In genomic region chr4:41347839-41348238, GRCm38 (mm10) we compare ENCODE assay signal across 8 mouse cellular contexts. TPM values are rescaled to one million over a fixed set of nuclear protein-coding genes. Genes with fewer than 3 reads are reported as not detected.
DNase-seq lines count a peak whose midpoint lies in the region; ATAC-seq and TF ChIP-seq lines count a peak whose summit lies in the region.

No protein-coding gene starts in this region.

- no peak for TF ChIP-seq CTCF in cortical plate, adult 2 months (IDR thresholded peaks at IDR 0.05; ENCODE audit: extremely low read depth, insufficient read depth, low read length)

- H3K27me3 ChIP-seq in kidney, embryonic 14.5 days (ENCODE audit: control insufficient read depth, insufficient read depth, low read length) = no peaks in the 10 kb centered on the region
- no peaks in the 10 kb centered on the region for H3K27me3 ChIP-seq in myocyte (ENCODE audit: control insufficient read depth, insufficient read depth, insufficient read length)

- no peak overlapping the region for H3K9ac ChIP-seq in kidney, embryonic 14.5 days (ENCODE audit: low read depth, low read length)

- 0 out of 2 replicates have a peak overlapping the region, but pooled peaks have one; percentile 6 for H3K27ac ChIP-seq in kidney, embryonic 14.5 days (ENCODE audit: low read depth, low read length)
- H3K27ac ChIP-seq in cortical plate, adult 2 months (ENCODE audit: insufficient read depth, low read length) = no peak overlapping the region

- H3ac ChIP-seq in myocyte (ENCODE audit: control insufficient read depth, insufficient read length) = no peak overlapping the region

- peak overlapping the region; percentile 89; the same call in 1 of the 2 replicates for H3K4me3 ChIP-seq in kidney, embryonic 14.5 days (ENCODE audit: low read length)
- peak overlapping the region; percentile 42; the same call in 1 of the 2 replicates for H3K4me3 ChIP-seq in cortical plate, adult 2 months (ENCODE audit: insufficient read depth, low read length)
- H3K4me3 ChIP-seq in myocyte = peak overlapping the region; percentile 86

- peak overlapping the region; percentile 8 for H3K4me2 ChIP-seq in kidney, embryonic 14.5 days (replicated peaks; ENCODE audit: low read depth, low read length)
- H3K4me2 ChIP-seq in myocyte (ENCODE audit: low read depth) = peak overlapping the region; percentile 97

- 0 out of 2 replicates have a peak, but pooled peaks cover 4% of the 10 kb centered on the region for H3K4me1 ChIP-seq in kidney, embryonic 14.5 days (ENCODE audit: control insufficient read depth, insufficient read depth, low read length)
- H3K4me1 ChIP-seq in cortical plate, adult 2 months (ENCODE audit: control insufficient read depth, insufficient read depth, low read length) = peaks cover 6% of the 10 kb centered on the region

- peaks cover 37% of the 10 kb centered on the region for H3K79me2 ChIP-seq in myocyte (ENCODE audit: control insufficient read depth, insufficient read depth)

- 48% methylated on average over 5 of the region's 5 CpGs for WGBS in kidney, embryonic 14.5 days

- ATAC-seq in kidney, embryonic 14.5 days (ENCODE audit: low FRiP score, low TSS enrichment) = no peak

- no peaks in the 10 kb centered on the region for H3K9me3 ChIP-seq in kidney, embryonic 14.5 days (ENCODE audit: control insufficient read depth, low read length)

- no peak for TF ChIP-seq POLR2A in cortical plate, adult 2 months (IDR thresholded peaks at IDR 0.05; ENCODE audit: extremely low read depth, insufficient read depth, low read length)
- no peak for TF ChIP-seq POLR2A in myocyte (IDR thresholded peaks at IDR 0.05; ENCODE audit: insufficient read length, low read depth)

- DNase-seq in kidney, postnatal 36 days = no peak
- DNase-seq in induced T-regulatory cell, adult 2 months (ENCODE audit: low read depth) = peak; percentile 69
- DNase-seq in adrenal gland, adult 18-20 months (ENCODE audit: low spot score in 2 of 2) = no peak
- DNase-seq in spleen, postnatal 10 days (ENCODE audit: low spot score in 2 of 2) = no peak
- no peak for DNase-seq in adrenal gland, postnatal 4 days (ENCODE audit: low spot score in 2 of 2)

- 0 out of 2 replicates have a peak, but pooled peaks cover 2% of the 10 kb centered on the region for H3K36me3 ChIP-seq in kidney, embryonic 14.5 days (ENCODE audit: control insufficient read depth, insufficient read depth, low read length)
- H3K36me3 ChIP-seq in myocyte (ENCODE audit: control insufficient read depth, insufficient read depth) = no peaks in the 10 kb centered on the region

TF ChIP-seq in myocyte, 11 proteins besides CTCF, POLR2A, EP300 and RAD21:
- TF ChIP-seq E2F4 (IDR thresholded peaks at IDR 0.05; ENCODE audit: insufficient read depth) = no peak
- TF ChIP-seq USF1 (IDR thresholded peaks at IDR 0.05; ENCODE audit: low read depth) = no peak
- no peak for TF ChIP-seq MYOG (IDR thresholded peaks at IDR 0.05; ENCODE audit: control insufficient read depth in 1 of 3, insufficient read depth in 1 of 3, insufficient read length in 2 of 3, low read depth in 2 of 3)
- TF ChIP-seq TCF3 (IDR thresholded peaks at IDR 0.05; ENCODE audit: insufficient read length, low read depth) = no peak
- TF ChIP-seq TCF12 (IDR thresholded peaks at IDR 0.05; ENCODE audit: insufficient read depth, poor library complexity, severe bottlenecking) = no peak
- no peak for TF ChIP-seq REST (IDR thresholded peaks at IDR 0.05; ENCODE audit: insufficient read depth, insufficient read length)
- no peak for TF ChIP-seq MYOD1 (IDR thresholded peaks at IDR 0.05; ENCODE audit: control insufficient read depth in 1 of 3, insufficient read length in 2 of 3, low read depth in 2 of 3)
- no peak for TF ChIP-seq SRF (IDR thresholded peaks at IDR 0.05; ENCODE audit: control insufficient read depth, insufficient read length, low read depth)
- no peak for TF ChIP-seq MAX (IDR thresholded peaks at IDR 0.05; ENCODE audit: low read depth)
- no peak for TF ChIP-seq POLR2AphosphoS2 (IDR thresholded peaks at IDR 0.05; ENCODE audit: insufficient read length, low read depth)

RNA-seq across cellular contexts. Expression of gene Ubap1, which starts 1.0 kb away (rescaled TPM):
- polyA plus RNA-seq in kidney, embryonic 14.5 days (2014; fragmentation: Nextera tagmentation; extraction: Ambion mirVana) = 39.7 and 59.5 TPM in 2 replicates
- polyA plus RNA-seq in cortical plate, adult 2 months (2012; rRNA removed) = 44.0 and 47.7 TPM in 2 replicates
- polyA plus RNA-seq in myocyte (2012; fragmentation: generic; extraction: Trizol) = 29.2 TPM
- total RNA-seq in adrenal gland, adult 18-20 months (2021) = 10 to 100 TPM; 52.3 to 56.9 TPM
- 10 to 100 TPM; 52.9 to 56.1 TPM for total RNA-seq in adrenal gland, postnatal 4 days (2021)

RNA-seq across cellular contexts. Expression of gene Dcaf12, which starts 33.1 kb away (rescaled TPM):
- polyA plus RNA-seq in kidney, embryonic 14.5 days (2014; fragmentation: Nextera tagmentation; extraction: Ambion mirVana) = 36.6 and 53.0 TPM in 2 replicates
- 33.1 and 34.1 TPM in 2 replicates for polyA plus RNA-seq in cortical plate, adult 2 months (2012; rRNA removed)
- 27.1 TPM for polyA plus RNA-seq in myocyte (2012; fragmentation: generic; extraction: Trizol)
- total RNA-seq in adrenal gland, adult 18-20 months (2021) = 10 to 100 TPM; 41.0 to 53.2 TPM
- total RNA-seq in adrenal gland, postnatal 4 days (2021) = 10 to 100 TPM; 64.3 to 64.9 TPM
